Mouse (Mus musculus) embryonic facial prominence, embryonic 12.5 days (tissue): ENCODE data around the gene Atg101. TPM values are rescaled to one million over a fixed set of nuclear protein-coding genes. Genes with fewer than 3 reads are reported as not detected.

Experiments
- ATAC-seq: fragments of 200-750 bp; cut with Nextera tagmentation; 2 replicates; pipeline ENCODE4 v1.8.0; 2017; ENCODE audit not compliant: insufficient number of reproducible peaks, insufficient read depth, low FRiP score, low TSS enrichment
- H3K27ac ChIP-seq: fragments of 300-500 bp; sonication (generic); 2 replicates; pipeline ENCODE4 v1.5.1; 2016; ENCODE audit warnings: mild to moderate bottlenecking
- H3K27me3 ChIP-seq: fragments of 300-500 bp; sonication (generic); 2 replicates; pipeline ENCODE4 v1.6.1; 2016; ENCODE audit warnings: mild to moderate bottlenecking, moderate library complexity
- H3K36me3 ChIP-seq: fragments of 300-500 bp; sonication (generic); 2 replicates; pipeline ENCODE4 v1.6.1; 2016; ENCODE audit warnings: mild to moderate bottlenecking
- H3K4me1 ChIP-seq: fragments of 300-500 bp; sonication (generic); 2 replicates; pipeline ENCODE4 v1.6.1; 2016
- H3K4me2 ChIP-seq: fragments of 300-500 bp; sonication (generic); replicated peaks from 2 replicates; pipeline ENCODE4 v1.6.1; 2016; ENCODE audit warnings: mild to moderate bottlenecking, moderate library complexity
- H3K4me3 ChIP-seq: fragments of 300-500 bp; sonication (generic); 2 replicates; pipeline ENCODE4 v1.5.1; 2016; ENCODE audit warnings: mild to moderate bottlenecking
- H3K9ac ChIP-seq: fragments of 300-500 bp; sonication (generic); 2 replicates; pipeline ENCODE4 v1.6.1; 2016; ENCODE audit warnings: mild to moderate bottlenecking, moderate library complexity
- H3K9me3 ChIP-seq: fragments of 300-500 bp; sonication (generic); 2 replicates; pipeline ENCODE4 v1.6.1; 2016; ENCODE audit warnings: mild to moderate bottlenecking, moderate library complexity
- WGBS: fragments of 180-500 bp; shearing (Covaris S2); methylation state at CpG from one replicate; pipeline ENCODE4 v1.1.7; 2016; 5-methylcytosine and 5-hydroxymethylcytosine counted together
- polyA plus RNA-seq: library from polyadenylated mRNA; unstranded; fragments of >200 nt; fragmentation: Nextera tagmentation; extraction: Ambion mirVana; gene quantifications from 2 replicates; pipeline ENCODE4 v1.2.1, GENCODE M21; 2016

Gene Atg101
- polyA plus RNA-seq, 1 experiment from 2014 or later = 64.5 TPM

DNA sequence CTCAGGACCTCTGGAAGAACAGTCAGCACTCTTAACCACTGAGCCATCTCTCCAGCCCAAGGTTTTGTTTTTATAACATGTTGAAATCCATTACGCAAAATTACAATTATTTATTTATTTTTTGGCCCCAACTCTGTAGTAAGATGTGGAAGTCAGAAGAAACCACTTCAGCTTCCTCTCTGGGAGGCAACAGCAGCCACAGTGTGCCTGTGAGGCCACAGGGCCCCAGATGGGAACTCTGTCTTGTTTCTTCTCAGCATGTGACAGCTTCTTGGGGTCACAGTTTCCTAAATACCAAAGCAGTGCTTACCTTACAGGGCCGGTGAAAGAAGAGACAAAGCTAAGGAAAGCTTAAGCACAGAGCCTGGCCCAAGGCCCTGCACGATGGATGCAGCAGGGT lies 40.1 kb upstream of the Atg101 start:
- Histone ChIP-seq H3K9ac (no peak overlapping the region), H3K4me3 (no peak overlapping the region), H3K27ac (no peak overlapping the region), H3K9me3 (no peaks in the 10 kb centered on the region), H3K27me3 (no peaks in the 10 kb centered on the region), H3K4me1 (peaks cover 30% of the 10 kb centered on the region), H3K4me2 (no peak overlapping the region), H3K36me3 (no peaks in the 10 kb centered on the region)
- ATAC-seq = no peak
- 65% methylated on average over 3 of the region's 3 CpGs for WGBS

DNA sequence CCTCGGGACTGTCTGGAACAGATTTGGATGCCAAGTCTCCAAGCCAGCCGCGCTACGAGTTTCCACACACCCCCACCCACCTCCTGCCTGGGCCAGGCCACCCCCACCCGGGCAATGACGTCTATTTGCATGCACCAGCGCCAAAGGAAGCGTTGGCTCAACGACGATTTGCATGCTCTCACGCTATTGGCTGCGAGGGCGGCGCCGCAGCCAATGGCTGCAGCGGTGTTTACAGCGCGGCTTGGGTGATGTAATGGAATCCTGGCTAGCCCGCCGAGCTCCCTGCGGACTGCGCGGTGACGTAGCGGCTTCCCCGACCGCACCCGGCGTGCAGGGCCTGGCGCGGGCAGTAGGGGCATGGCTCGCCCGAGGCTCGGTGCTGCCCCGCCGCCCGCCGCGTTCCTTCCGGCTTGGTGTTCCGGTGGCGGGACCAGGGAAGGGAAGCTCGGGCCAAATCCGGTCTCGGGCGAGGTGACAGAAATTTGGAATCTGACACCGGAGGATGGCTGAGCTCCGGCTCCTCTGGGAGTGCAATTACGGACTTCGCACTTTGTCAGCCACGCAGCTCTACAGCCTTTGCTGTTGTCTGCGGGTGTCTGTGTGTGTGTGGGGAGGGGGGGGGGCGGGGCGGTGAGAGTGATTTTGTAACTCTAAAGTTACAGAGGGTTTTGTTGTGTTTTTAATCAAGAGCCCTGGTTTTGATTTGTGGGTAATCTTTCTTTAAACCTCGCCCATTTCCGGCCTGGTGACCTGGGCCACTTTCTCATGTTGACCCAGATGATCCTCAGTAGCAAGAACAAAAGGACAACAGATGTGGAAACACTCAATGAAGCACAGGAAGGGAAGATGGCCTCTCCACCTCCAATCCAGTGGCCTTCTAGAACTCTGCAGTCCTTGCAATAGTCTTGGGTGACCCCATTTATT lies 37.6 kb upstream of the Atg101 start:
- WGBS = under 1% methylated on average over 55 of the region's 56 CpGs
- H3K9me3 ChIP-seq = no peaks in the 10 kb centered on the region

DNA sequence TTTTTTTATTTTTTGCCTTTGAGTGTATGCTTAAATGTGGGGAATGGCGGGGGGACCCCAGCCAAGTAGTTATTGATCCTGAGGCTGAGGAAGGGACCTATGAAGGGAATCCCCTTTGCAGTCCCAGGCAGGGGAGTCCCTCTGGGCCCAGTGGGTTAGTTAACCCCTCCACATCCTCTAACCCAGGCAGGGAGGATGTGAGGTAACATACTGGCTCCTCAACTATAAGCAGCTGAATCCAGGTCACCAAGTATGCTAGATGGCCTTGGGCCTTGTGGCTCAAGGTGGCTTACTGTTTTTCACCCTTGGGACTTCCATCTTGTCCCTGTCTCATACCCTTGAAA lies 36.9 kb upstream of the Atg101 start:
- Histone ChIP-seq H3K27ac (peak overlapping the region; percentile 90), H3K36me3 (no peaks in the 10 kb centered on the region), H3K4me3 (peak overlapping the region; percentile 42), H3K9me3 (no peaks in the 10 kb centered on the region), H3K27me3 (no peaks in the 10 kb centered on the region), H3K4me1 (peaks cover 24% of the 10 kb centered on the region), H3K9ac (0 out of 2 replicates have a peak overlapping the region, but pooled peaks have one; percentile 31), H3K4me2 (peak overlapping the region; percentile 58; the same call in 1 of the 2 replicates)
- WGBS = 35% methylated on average over 1 of the region's 1 CpGs
- ATAC-seq = no peak

More for the DNA sequence above, 37.6 kb upstream of the Atg101 start:
- H3K36me3 ChIP-seq = no peaks in the 10 kb centered on the region
- peaks cover 24% of the 10 kb centered on the region for H3K4me1 ChIP-seq
- peak overlapping the region; percentile 42 for H3K4me3 ChIP-seq
- H3K27ac ChIP-seq = peak overlapping the region; percentile 90
- peak overlapping the region; percentile 58 for H3K4me2 ChIP-seq
- peak; percentile 93 for ATAC-seq
- H3K27me3 ChIP-seq = no peaks in the 10 kb centered on the region
- peak overlapping the region; percentile 31; the same call in 1 of the 2 replicates for H3K9ac ChIP-seq

DNA sequence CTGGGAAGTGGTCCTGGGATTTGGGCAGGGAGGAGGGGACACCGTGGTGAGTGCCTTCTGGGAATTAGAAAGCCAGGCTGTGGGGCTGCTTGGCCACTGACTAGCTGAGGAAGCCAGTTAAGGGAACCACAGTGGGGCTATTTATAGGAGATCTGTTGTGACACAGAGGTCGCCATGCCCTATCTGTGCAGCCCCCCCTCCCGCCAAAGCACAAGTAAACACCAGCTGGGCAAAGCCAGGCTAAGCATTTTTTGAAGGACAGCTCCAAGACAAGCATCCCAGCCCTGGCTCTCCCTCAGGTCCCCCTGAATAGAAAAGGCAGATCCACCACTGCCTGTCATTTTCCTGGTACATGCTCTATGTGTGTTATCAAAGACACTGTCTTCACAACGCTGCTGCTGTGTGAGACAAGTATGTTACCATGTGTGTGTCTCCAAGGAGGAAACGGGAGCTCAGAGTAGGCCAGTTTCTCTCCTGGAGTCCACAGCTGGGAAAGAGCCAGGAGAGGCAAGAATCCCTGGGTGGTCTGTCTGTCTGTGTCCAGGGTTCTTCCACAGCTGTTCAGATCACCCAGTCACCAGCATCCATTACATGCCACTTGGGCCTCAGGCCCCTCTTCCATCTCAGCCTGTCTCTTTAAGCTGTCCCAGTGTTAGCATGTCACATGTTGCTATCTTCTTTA lies 35.9 kb upstream of the Atg101 start:
- H3K27ac ChIP-seq = peak overlapping the region; percentile 18
- H3K4me3 ChIP-seq = no peak overlapping the region
- no peak for ATAC-seq
- H3K4me2 ChIP-seq = no peak overlapping the region
- no peak overlapping the region for H3K9ac ChIP-seq
- peaks cover 20% of the 10 kb centered on the region for H3K4me1 ChIP-seq
- H3K27me3 ChIP-seq = no peaks in the 10 kb centered on the region
- 28% methylated on average over 5 of the region's 5 CpGs for WGBS
- H3K36me3 ChIP-seq = no peaks in the 10 kb centered on the region
- no peaks in the 10 kb centered on the region for H3K9me3 ChIP-seq

DNA sequence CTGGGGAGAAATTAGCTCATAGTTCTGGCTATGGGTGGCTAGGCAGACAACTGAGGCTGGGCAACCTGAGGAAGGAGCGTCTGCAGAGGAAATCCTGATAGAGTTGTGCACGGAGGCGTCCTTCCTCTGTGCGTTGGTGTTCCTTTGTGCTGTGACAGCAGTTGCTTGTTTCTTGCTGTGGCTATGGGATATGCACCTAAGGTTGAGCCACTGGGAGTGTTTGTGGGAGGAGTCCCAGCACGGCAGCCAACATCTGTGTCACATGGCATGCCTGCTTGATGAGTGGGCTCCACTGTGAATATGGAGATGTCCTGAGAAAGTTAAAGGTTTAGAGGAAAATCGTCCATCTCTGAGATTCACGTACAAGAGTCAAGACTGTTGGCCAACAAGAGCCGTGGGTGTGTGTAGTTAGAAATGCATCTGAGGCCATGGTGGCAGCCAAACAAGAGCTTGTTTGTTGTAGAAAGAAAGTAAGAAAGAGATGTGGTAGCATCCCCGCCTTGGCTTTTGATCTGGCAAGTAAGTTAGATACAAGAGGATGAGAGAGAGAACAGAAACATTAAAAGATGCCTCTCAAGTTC lies 33.8 kb upstream of the Atg101 start:
- no peak overlapping the region for H3K4me2 ChIP-seq

GRCm38 (mm10) chr15:101251930-101252329 lies 32.1 kb upstream of the Atg101 start:
- no peaks in the 10 kb centered on the region for H3K36me3 ChIP-seq
- ATAC-seq = no peak
- no peak overlapping the region for H3K27ac ChIP-seq
- no peaks in the 10 kb centered on the region for H3K9me3 ChIP-seq
- WGBS = 84% methylated on average over 5 of the region's 5 CpGs
- no peak overlapping the region for H3K9ac ChIP-seq
- no peak overlapping the region for H3K4me3 ChIP-seq
- peaks cover 20% of the 10 kb centered on the region for H3K4me1 ChIP-seq
- no peak overlapping the region for H3K4me2 ChIP-seq
- H3K27me3 ChIP-seq = peaks cover 4% of the 10 kb centered on the region; the same call in 1 of the 2 replicates

More for the DNA sequence above, 33.8 kb upstream of the Atg101 start:
- H3K36me3 ChIP-seq = no peaks in the 10 kb centered on the region
- no peak overlapping the region for H3K9ac ChIP-seq
- WGBS = 87% methylated on average over 9 of the region's 9 CpGs
- no peak overlapping the region for H3K27ac ChIP-seq
- no peaks in the 10 kb centered on the region for H3K9me3 ChIP-seq
- H3K4me3 ChIP-seq = no peak overlapping the region
- H3K4me1 ChIP-seq = peaks cover 27% of the 10 kb centered on the region
- ATAC-seq = no peak
- H3K27me3 ChIP-seq = peaks cover 4% of the 10 kb centered on the region; the same call in 1 of the 2 replicates

DNA sequence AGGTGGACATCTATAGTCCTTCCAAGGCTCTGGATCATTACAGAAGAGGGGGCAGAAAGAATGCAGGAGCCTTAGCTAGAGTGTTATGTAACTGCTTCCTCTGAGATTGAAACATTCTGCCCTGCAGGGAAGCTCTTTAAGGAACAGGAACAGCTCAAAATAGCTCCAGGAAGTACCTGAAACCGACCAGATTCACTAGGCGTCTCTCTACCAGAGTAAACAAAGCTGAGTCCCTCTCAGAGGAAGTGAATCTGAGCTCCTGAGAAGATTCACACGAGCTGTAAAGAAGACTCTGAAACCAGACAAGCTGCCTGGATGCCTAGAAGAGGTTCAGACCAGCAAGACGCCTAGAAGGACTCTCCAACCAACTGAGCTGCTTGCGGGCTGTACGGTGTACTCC lies 31.5 kb upstream of the Atg101 start:
- Histone ChIP-seq H3K9ac (no peak overlapping the region), H3K27ac (no peak overlapping the region), H3K4me2 (no peak overlapping the region), H3K36me3 (no peaks in the 10 kb centered on the region), H3K9me3 (no peaks in the 10 kb centered on the region), H3K4me1 (peaks cover 16% of the 10 kb centered on the region), H3K4me3 (no peak overlapping the region), H3K27me3 (peaks cover 4% of the 10 kb centered on the region; the same call in 1 of the 2 replicates)
- no peak for ATAC-seq
- WGBS = 87% methylated on average over 6 of the region's 6 CpGs

- no peaks in the 10 kb centered on the region for H3K36me3 ChIP-seq
- no peaks in the 10 kb centered on the region for H3K9me3 ChIP-seq
- H3K4me2 ChIP-seq = peak overlapping the region; percentile 90
- ATAC-seq = no peak
- peak overlapping the region; percentile 62 for H3K4me3 ChIP-seq
- H3K9ac ChIP-seq = peak overlapping the region; percentile 77
- WGBS = 32% methylated on average over 3 of the region's 3 CpGs
- H3K27me3 ChIP-seq = peaks cover 4% of the 10 kb centered on the region; the same call in 1 of the 2 replicates
- peaks cover 7% of the 10 kb centered on the region for H3K4me1 ChIP-seq
- H3K27ac ChIP-seq = 0 out of 2 replicates have a peak overlapping the region, but pooled peaks have one; percentile 56
These were observed 30.5 kb upstream of the Atg101 start for GRCm38 (mm10) chr15:101253563-101253885.

GRCm38 (mm10) chr15:101253886-101254795 lies 29.9 kb upstream of the Atg101 start, which contains the start of gene Nr4a1:
Nr4a1 (plus strand) TSS chr15:101254269.
- Histone ChIP-seq H3K4me1 (peaks cover 7% of the 10 kb centered on the region), H3K4me2 (peak within 1 kb of the TSS; percentile 90), H3K27me3 (peaks cover 4% of the 10 kb centered on the region; the same call in 1 of the 2 replicates), H3K9ac (peak within 1 kb of the TSS; percentile 77), H3K9me3 (no peaks in the 10 kb centered on the region), H3K27ac (peak within 1 kb of the TSS; percentile 56; the same call in 1 of the 2 replicates), H3K4me3 (peak within 1 kb of the TSS; percentile 62), H3K36me3 (no peaks in the 10 kb centered on the region)
- ATAC-seq = peak; percentile 58; the same call in 1 of the 2 replicates
- 2% methylated on average over 61 of the region's 82 CpGs for WGBS

- WGBS = 83% methylated on average over 7 of the region's 7 CpGs
- peaks cover 15% of the 10 kb centered on the region for H3K4me1 ChIP-seq
- no peak overlapping the region for H3K27ac ChIP-seq
- ATAC-seq = no peak
- H3K9me3 ChIP-seq = no peaks in the 10 kb centered on the region
- peaks cover 4% of the 10 kb centered on the region; the same call in 1 of the 2 replicates for H3K27me3 ChIP-seq
- H3K4me2 ChIP-seq = no peak overlapping the region
- no peak overlapping the region for H3K9ac ChIP-seq
- no peaks in the 10 kb centered on the region for H3K36me3 ChIP-seq
- H3K4me3 ChIP-seq = no peak overlapping the region
These were observed 28.1 kb upstream of the Atg101 start for GRCm38 (mm10) chr15:101255842-101256462.
